Mouse (Mus musculus) midbrain, postnatal 0 days (tissue): ENCODE measurements around the gene Zfp286. TPM values are rescaled to one million over a fixed set of nuclear protein-coding genes. Genes with fewer than 3 reads are reported as not detected.

Experiments used
- ATAC-seq: fragments of 200-750 bp; cut with Nextera tagmentation; 2 replicates; pipeline ENCODE4 v1.8.0; 2017; ENCODE audit warnings: moderate number of reproducible peaks, mild to moderate bottlenecking, moderate TSS enrichment, moderate library complexity; ENCODE audit not compliant: low FRiP score
- DNase-seq: peaks from one replicate; pipeline ENCODE4 v3.0.0-alpha.2; 2015; ENCODE audit warnings: low spot score
- H3K27ac ChIP-seq: fragments of 300-500 bp; sonication (generic); 2 replicates; pipeline ENCODE4 v1.5.1; 2014; ENCODE audit warnings: low read depth, mild to moderate bottlenecking, low read length, mixed read lengths
- H3K27me3 ChIP-seq: fragments of 300-500 bp; sonication (generic); 2 replicates; pipeline ENCODE4 v1.6.1; 2014; ENCODE audit warnings: low read length, control low read depth, mixed read lengths; ENCODE audit not compliant: insufficient read depth
- H3K36me3 ChIP-seq: fragments of 300-500 bp; sonication (generic); 2 replicates; pipeline ENCODE4 v1.6.1; 2014; ENCODE audit warnings: low read length, control low read depth, mixed read lengths; ENCODE audit not compliant: insufficient read depth
- H3K4me1 ChIP-seq: fragments of 300-500 bp; sonication (generic); 2 replicates; pipeline ENCODE4 v1.6.1; 2014; ENCODE audit warnings: mild to moderate bottlenecking, control low read depth, antibody characterized with exemption, low read length, mixed read lengths; ENCODE audit not compliant: insufficient read depth
- H3K4me2 ChIP-seq: fragments of 300-500 bp; sonication (generic); 2 replicates; pipeline ENCODE4 v1.6.1; 2014; ENCODE audit warnings: low read depth, mild to moderate bottlenecking, low read length, mixed read lengths; ENCODE audit not compliant: poor library complexity, severe bottlenecking
- H3K4me3 ChIP-seq: fragments of 300-500 bp; sonication (generic); 2 replicates; pipeline ENCODE4 v1.5.1; 2014; ENCODE audit warnings: low read depth, mild to moderate bottlenecking, low read length, moderate library complexity
- H3K9ac ChIP-seq: fragments of 300-500 bp; sonication (generic); replicated peaks from 2 replicates; pipeline ENCODE4 v1.6.1; 2014; ENCODE audit warnings: mild to moderate bottlenecking, low read length, moderate library complexity, mixed read lengths; ENCODE audit not compliant: poor library complexity, severe bottlenecking
- H3K9me3 ChIP-seq: fragments of 300-500 bp; sonication (generic); 2 replicates; pipeline ENCODE4 v1.6.1; 2016; ENCODE audit warnings: low read length, control low read depth
- CTCF ChIP-seq: IDR thresholded peaks from 2 replicates; pipeline ENCODE4 v1.5.1; 2016; ENCODE audit warnings: antibody characterized with exemption, mild to moderate bottlenecking
- WGBS: fragments of 180-500 bp; shearing (Covaris S2); extraction: QIAGEN DNeasy Blood & Tissue Kit; methylation state at CpG from one replicate; pipeline ENCODE4 v1.1.7; 2014; 5-methylcytosine and 5-hydroxymethylcytosine counted together
- polyA plus RNA-seq: library from polyadenylated mRNA; unstranded; fragments of >200 nt; fragmentation: Nextera tagmentation; extraction: Ambion mirVana; gene quantifications from 2 replicates; pipeline ENCODE4 v1.2.1, GENCODE M21; 2015
- total RNA-seq: library from RNA; depleted of rRNA; stranded (reverse); fragments of >200 nt; gene quantifications from 2 replicates; pipeline ENCODE4 v1.2.3, GENCODE M21; 2014

Zfp286 gene
- total and polyA plus RNA-seq, 2 experiments from 2014 or later, result 16.9 to 25.0 TPM

DNA sequence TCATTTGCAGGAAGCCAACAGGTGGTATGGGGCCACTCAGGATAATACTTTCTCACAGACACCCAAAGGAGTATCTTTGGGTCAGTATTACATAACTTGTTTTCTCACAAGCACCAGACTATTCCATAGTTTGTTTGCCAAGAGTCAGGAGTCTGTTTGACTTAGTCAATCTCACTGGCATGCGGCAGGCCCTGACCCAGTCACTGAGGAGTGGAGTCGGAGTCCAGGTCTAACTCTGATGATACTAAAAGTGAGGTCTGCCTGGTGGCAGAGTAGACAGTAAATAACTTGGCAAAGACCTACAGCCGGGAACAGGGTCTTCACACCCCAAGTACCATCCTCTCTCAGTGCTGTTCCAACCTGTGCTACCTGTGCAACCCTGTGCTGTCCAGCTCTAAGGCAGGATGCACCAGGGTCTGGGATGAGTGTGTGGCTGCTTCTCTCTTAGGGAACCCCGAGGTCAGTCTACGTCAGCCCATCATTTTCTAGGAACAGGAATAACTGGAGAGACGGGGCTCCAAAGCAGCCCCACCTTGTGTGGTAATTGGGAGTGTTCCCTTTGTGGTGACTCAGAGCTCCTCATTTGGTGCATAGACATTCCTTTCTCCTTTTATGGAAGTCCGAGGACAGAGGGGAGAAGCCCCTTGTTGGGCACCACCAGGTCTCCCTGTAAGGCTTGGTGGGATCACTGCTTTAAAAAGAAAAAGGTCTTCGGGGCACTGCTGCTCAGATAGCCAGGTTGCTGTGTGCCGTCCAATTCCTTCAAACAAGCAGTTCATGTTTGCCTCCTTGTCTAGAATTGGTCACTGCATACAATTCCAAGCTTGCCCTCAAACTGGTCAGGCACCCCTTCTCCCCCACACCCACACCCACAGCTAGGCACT is 36.2 kb upstream of the Zfp286 start:
- H3K9ac ChIP-seq, result no peak overlapping the region
- DNase-seq, result no peak
- no peaks in the 10 kb centered on the region for H3K27me3 ChIP-seq
- no peak overlapping the region for H3K4me3 ChIP-seq
- no peaks in the 10 kb centered on the region for H3K36me3 ChIP-seq
- 86% methylated on average over 9 of the region's 9 CpGs for WGBS
- no peak for TF ChIP-seq CTCF
- no peak overlapping the region for H3K4me2 ChIP-seq
- H3K9me3 ChIP-seq, result no peaks in the 10 kb centered on the region
- peaks cover 3% of the 10 kb centered on the region; the same call in 1 of the 2 replicates for H3K4me1 ChIP-seq
- H3K27ac ChIP-seq, result no peak overlapping the region
- no peak for ATAC-seq

DNA sequence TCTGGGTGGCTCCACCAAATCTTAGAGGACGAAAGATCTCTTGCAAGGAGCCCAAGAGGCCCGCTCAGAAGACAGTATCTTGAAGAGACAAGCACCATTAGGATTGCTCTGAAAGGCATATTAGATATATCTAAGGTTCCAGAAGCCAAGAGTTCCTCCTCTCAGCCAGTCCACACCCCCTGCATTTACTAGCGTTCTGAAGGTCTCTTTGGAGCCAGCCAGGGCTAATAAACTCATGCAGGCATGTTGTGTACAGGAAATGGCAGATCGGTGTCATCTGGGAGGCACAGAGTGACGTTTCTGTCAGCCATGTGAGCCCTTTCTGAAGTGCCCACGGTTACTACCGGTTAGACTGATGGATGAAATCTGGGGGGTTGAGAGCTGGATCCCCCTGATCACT is 34.9 kb upstream of the Zfp286 start:
- no peaks in the 10 kb centered on the region for H3K27me3 ChIP-seq

DNA sequence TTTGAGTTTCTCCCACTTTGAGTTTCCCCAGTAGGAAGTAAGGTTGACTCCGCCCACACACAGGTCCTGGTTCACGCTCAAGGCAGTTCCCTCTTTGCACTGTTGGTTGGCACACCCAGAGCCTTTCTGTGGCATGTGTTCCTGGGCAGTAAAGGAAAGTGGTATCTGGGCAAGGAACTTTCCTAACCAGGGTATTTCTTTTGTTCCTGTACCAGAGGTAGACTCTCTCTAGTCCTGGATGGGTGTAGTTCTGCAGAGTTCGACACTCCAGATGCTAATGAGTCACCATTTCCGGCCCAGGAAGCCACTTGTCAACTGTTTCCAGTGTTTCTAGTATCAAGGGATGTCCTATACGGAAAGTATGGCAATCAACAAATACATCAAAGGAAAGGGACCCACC is 32.6 kb upstream of the Zfp286 start:
- no peaks in the 10 kb centered on the region for H3K9me3 ChIP-seq
- H3K9ac ChIP-seq, result no peak overlapping the region
- 0 out of 2 replicates have a peak overlapping the region, but pooled peaks have one; percentile 1 for H3K4me3 ChIP-seq
- peaks cover 3% of the 10 kb centered on the region; the same call in 1 of the 2 replicates for H3K4me1 ChIP-seq
- no peak for TF ChIP-seq CTCF
- ATAC-seq, result no peak
- DNase-seq, result no peak
- H3K27me3 ChIP-seq, result no peaks in the 10 kb centered on the region
- no peaks in the 10 kb centered on the region for H3K36me3 ChIP-seq
- no peak overlapping the region for H3K27ac ChIP-seq
- 76% methylated on average over 5 of the region's 5 CpGs for WGBS
- H3K4me2 ChIP-seq, result peak overlapping the region; percentile 36

More for the DNA sequence above, 34.9 kb upstream of the Zfp286 start:
- H3K4me3 ChIP-seq, result no peak overlapping the region
- H3K4me1 ChIP-seq, result peaks cover 3% of the 10 kb centered on the region; the same call in 1 of the 2 replicates
- no peak overlapping the region for H3K9ac ChIP-seq
- no peaks in the 10 kb centered on the region for H3K9me3 ChIP-seq
- no peak overlapping the region for H3K4me2 ChIP-seq
- H3K36me3 ChIP-seq, result no peaks in the 10 kb centered on the region
- ATAC-seq, result no peak
- TF ChIP-seq CTCF, result no peak
- DNase-seq, result no peak
- 75% methylated on average over 7 of the region's 7 CpGs for WGBS
- no peak overlapping the region for H3K27ac ChIP-seq

DNA sequence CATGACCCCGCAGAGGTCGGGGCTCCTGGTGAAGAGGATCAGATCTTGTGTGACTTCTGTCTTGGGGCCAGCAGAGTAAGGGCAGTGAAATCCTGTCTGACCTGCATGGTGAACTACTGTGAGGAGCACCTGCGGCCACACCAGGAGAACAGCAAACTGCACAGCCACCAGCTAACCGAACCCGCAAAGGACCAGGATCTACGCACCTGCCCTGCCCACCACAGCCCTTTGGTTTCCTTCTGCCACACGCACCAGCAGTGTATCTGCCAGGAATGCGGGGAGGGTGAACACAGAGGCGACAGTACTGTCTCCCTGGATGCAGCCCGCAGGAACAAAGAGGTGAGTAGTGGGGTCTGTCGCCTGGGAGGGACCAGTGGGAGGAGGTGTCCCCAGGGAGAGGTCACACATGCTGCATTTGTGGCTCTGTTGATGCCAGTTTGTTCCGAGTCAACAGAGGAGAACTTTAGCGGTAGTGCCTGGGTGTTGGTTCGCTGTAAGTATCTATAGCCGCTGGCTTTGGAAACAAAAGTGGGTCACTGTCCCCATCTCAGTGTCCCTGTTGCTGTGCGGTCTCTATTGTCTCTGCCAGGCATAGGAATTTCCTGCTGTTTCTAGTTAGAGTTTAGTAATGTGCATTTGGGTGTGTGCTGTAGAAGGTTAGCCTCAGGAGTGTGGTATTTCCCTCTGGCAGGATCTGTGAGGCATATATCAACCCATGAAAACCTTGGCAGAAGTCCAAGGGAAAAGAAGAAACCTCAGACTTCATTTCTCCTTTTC is 31.6 kb upstream of the Zfp286 start:
- Histone ChIP-seq H3K27ac (no peak overlapping the region), H3K4me2 (peak overlapping the region; percentile 78), H3K9ac (peak overlapping the region; percentile 42), H3K36me3 (no peaks in the 10 kb centered on the region), H3K4me1 (peaks cover 3% of the 10 kb centered on the region; the same call in 1 of the 2 replicates), H3K4me3 (peak overlapping the region; percentile 44), H3K27me3 (no peaks in the 10 kb centered on the region), H3K9me3 (no peaks in the 10 kb centered on the region)
- 23% methylated on average over 16 of the region's 16 CpGs for WGBS
- ATAC-seq, result no peak
- TF ChIP-seq CTCF, result no peak
- peak; percentile 13 for DNase-seq

DNA sequence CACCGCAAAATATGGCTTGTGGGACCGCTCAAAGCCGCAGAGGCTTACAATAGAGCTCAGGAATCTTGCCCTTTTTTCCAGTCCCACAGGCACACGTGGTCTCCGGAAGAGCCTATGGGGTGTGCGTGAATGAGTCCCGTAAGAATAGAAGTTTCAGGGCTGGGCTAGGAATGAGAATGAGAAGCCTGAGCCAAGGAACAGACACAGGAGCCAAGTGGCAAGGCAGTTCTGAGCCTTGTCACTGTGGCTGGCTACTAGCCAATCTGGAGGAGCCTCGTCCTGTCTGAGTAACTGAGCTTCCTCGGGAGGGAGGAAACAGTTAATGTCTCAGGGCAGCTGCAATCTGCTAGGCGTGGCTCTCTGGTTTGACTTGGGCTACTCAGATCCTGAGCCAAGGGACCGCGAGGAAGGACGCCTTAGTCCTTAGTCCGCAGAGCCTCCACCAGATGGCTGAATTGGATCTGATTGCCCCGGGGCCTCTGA is 30.8 kb upstream of the Zfp286 start, which contains the start of gene Trim16:
Gene Trim16 (plus strand): TSS at position 173 of the 483 bp plus-strand sequence.
- TF ChIP-seq CTCF, result no peak
- Histone ChIP-seq H3K4me3 (peak within 1 kb of the TSS; percentile 44), H3K27me3 (no peaks in the 10 kb centered on the region), H3K4me2 (peak within 1 kb of the TSS; percentile 78), H3K27ac (no peak within 1 kb of the TSS), H3K9me3 (no peaks in the 10 kb centered on the region), H3K9ac (peak within 1 kb of the TSS; percentile 42), H3K4me1 (peaks cover 3% of the 10 kb centered on the region; the same call in 1 of the 2 replicates), H3K36me3 (no peaks in the 10 kb centered on the region)
- ATAC-seq, result peak; percentile 41; the same call in 1 of the 2 replicates
- DNase-seq, result peak; percentile 82
- 9% methylated on average over 15 of the region's 15 CpGs for WGBS
